Mouse (Mus musculus) MEL (cell line): Measurements from ENCODE around the gene Med12l. TPM values are rescaled to one million over a fixed set of nuclear protein-coding genes. Genes with fewer than 3 reads are reported as not detected.

ENCODE experiments used
- DNase-seq: peaks from one replicate; pipeline ENCODE4 v3.0.0; 2011; ENCODE audit warnings: low read depth, low spot score
- H3K27ac ChIP-seq: 2 replicates; pipeline ENCODE4 v1.5.1; 2012; ENCODE audit warnings: low read depth, mild to moderate bottlenecking, control low read depth, low read length, moderate library complexity; ENCODE audit not compliant: control insufficient read depth
- H3K27me3 ChIP-seq, 2 experiments: fragments of 150-350 bp in 1 of 2; sonication (generic) in 1 of 2; 2 replicates each; pipeline ENCODE4 v1.6.1; 2012; ENCODE audit warnings: low read length in 2 of 2, mild to moderate bottlenecking in 2 of 2, improper control_type of control experiment in 1 of 2, moderate library complexity in 1 of 2; ENCODE audit not compliant: insufficient read depth in 2 of 2, control insufficient read depth in 1 of 2
- H3K36me3 ChIP-seq, 2 experiments: 2 replicates each; pipeline ENCODE4 v1.6.1; 2012 to 2014; ENCODE audit warnings: low read length in 2 of 2, improper control_type of control experiment in 1 of 2, inconsistent platforms in 1 of 2, mild to moderate bottlenecking in 1 of 2; ENCODE audit not compliant: insufficient read depth in 2 of 2, control insufficient read depth in 1 of 2
- H3K4me1 ChIP-seq, 2 experiments: fragments of 150-350 bp in 1 of 2; sonication (generic) in 1 of 2; 2 replicates each; pipeline ENCODE4 v1.6.1; 2012; ENCODE audit warnings: low read length in 2 of 2, improper control_type of control experiment in 1 of 2, mild to moderate bottlenecking in 1 of 2; ENCODE audit not compliant: insufficient read depth in 2 of 2, control insufficient read depth in 1 of 2
- H3K4me3 ChIP-seq, 2 experiments: fragments of 150-350 bp in 1 of 2; sonication (generic) in 1 of 2; 2 replicates each; pipeline ENCODE4 v1.5.1; 2012; ENCODE audit warnings: low read depth in 2 of 2, low read length in 2 of 2, mild to moderate bottlenecking in 2 of 2, moderate library complexity in 2 of 2, control low read depth in 1 of 2, improper control_type of control experiment in 1 of 2; ENCODE audit not compliant: control insufficient read depth in 1 of 2, insufficient read depth in 1 of 2
- H3K79me2 ChIP-seq: 2 replicates; pipeline ENCODE4 v1.6.1; 2012; ENCODE audit warnings: mild to moderate bottlenecking, low read length, moderate library complexity; ENCODE audit not compliant: control insufficient read depth, poor library complexity, insufficient read depth
- H3K9ac ChIP-seq: 2 replicates; pipeline ENCODE4 v1.6.1; 2012; ENCODE audit warnings: low read depth, mild to moderate bottlenecking, control low read depth, low read length, moderate library complexity; ENCODE audit not compliant: control insufficient read depth, poor library complexity, severe bottlenecking
- H3K9me3 ChIP-seq: fragments of 150-350 bp; sonication (generic); replicated peaks from 2 replicates; pipeline ENCODE4 v1.6.1; 2012; ENCODE audit warnings: mild to moderate bottlenecking, low read length, improper control_type of control experiment, moderate library complexity; ENCODE audit not compliant: insufficient read depth
- CHD1 ChIP-seq: IDR thresholded peaks from 2 replicates; pipeline ENCODE4 v1.6.1; 2012; ENCODE audit warnings: low read depth, mild to moderate bottlenecking, inconsistent platforms, low read length, improper control_type of control experiment
- CTCF ChIP-seq, 3 experiments: IDR thresholded peaks in 2 of 3; conservative IDR thresholded peaks in 1 of 3; 2 replicates each; pipeline ENCODE4 v1.5.1; 2011 to 2012; ENCODE audit warnings: low read length in 3 of 3, low read depth in 2 of 3, mild to moderate bottlenecking in 2 of 3, improper control_type of control experiment in 1 of 3, inconsistent platforms in 1 of 3, mixed read lengths in 1 of 3, moderate library complexity in 1 of 3; ENCODE audit not compliant: control insufficient read depth in 1 of 3, insufficient read depth in 1 of 3, poor library complexity in 1 of 3, severe bottlenecking in 1 of 3
- HCFC1 ChIP-seq: IDR thresholded peaks from 2 replicates; pipeline ENCODE4 v1.6.1; 2012; ENCODE audit warnings: low read depth, mild to moderate bottlenecking, inconsistent platforms, low read length, improper control_type of control experiment, moderate library complexity
- MXI1 ChIP-seq: IDR thresholded peaks from 2 replicates; pipeline ENCODE4 v1.6.1; 2011; ENCODE audit warnings: mild to moderate bottlenecking, low read depth, low read length, improper control_type of control experiment
- MYB ChIP-seq: IDR thresholded peaks from 2 replicates; pipeline ENCODE4 v1.6.1; 2011; ENCODE audit warnings: mild to moderate bottlenecking, low read depth, low read length, improper control_type of control experiment
- MYC ChIP-seq: IDR thresholded peaks from 2 replicates; pipeline ENCODE4 v1.6.1; 2011; ENCODE audit warnings: low read depth, mild to moderate bottlenecking, low read length, improper control_type of control experiment, moderate library complexity
- NRF1 ChIP-seq: IDR thresholded peaks from 2 replicates; pipeline ENCODE4 v1.6.1; 2014; ENCODE audit warnings: low read depth, mild to moderate bottlenecking, inconsistent platforms, low read length, improper control_type of control experiment, moderate library complexity; ENCODE audit not compliant: poor library complexity, insufficient read depth, severe bottlenecking
- POLR2AphosphoS5 ChIP-seq: IDR thresholded peaks from 2 replicates; pipeline ENCODE4 v1.6.1; 2012; ENCODE audit warnings: low read depth, borderline replicate concordance, mild to moderate bottlenecking, inconsistent platforms, low read length, moderate library complexity, mixed read lengths
- RAD21 ChIP-seq: IDR thresholded peaks from 2 replicates; pipeline ENCODE4 v1.6.1; 2011; ENCODE audit warnings: mild to moderate bottlenecking, low read depth, low read length, improper control_type of control experiment
- TCF12 ChIP-seq: IDR thresholded peaks from 2 replicates; pipeline ENCODE4 v1.6.1; 2014; ENCODE audit warnings: low read depth, mild to moderate bottlenecking, inconsistent platforms, low read length, improper control_type of control experiment, moderate library complexity
- ZC3H11A ChIP-seq: IDR thresholded peaks from 2 replicates; pipeline ENCODE4 v1.6.1; 2012; ENCODE audit warnings: low read depth, mild to moderate bottlenecking, inconsistent platforms, low read length, improper control_type of control experiment
- ZKSCAN1 ChIP-seq: IDR thresholded peaks from 2 replicates; pipeline ENCODE4 v1.6.1; 2012; ENCODE audit warnings: low read depth, mild to moderate bottlenecking, inconsistent platforms, low read length, improper control_type of control experiment, moderate library complexity
- ZMIZ1 ChIP-seq: IDR thresholded peaks from 2 replicates; pipeline ENCODE4 v1.6.1; 2012; ENCODE audit warnings: low read depth, mild to moderate bottlenecking, inconsistent platforms, low read length, improper control_type of control experiment, moderate library complexity
- polyA plus RNA-seq, 2 experiments: library from polyadenylated mRNA; stranded (reverse) in 1 of 2; unstranded in 1 of 2; fragments of >175 nt in 1 of 2; fragments of >200 nt in 1 of 2; gene quantifications; 2 replicates each; pipeline versions ENCODE4 v1.2.1 to v1.2.4; 2012; ENCODE audit warnings: low replicate concordance in 2 of 2, low read depth in 1 of 2; ENCODE audit not compliant: insufficient read length in 2 of 2, insufficient read depth in 1 of 2, missing spikeins in 1 of 2
- total RNA-seq: library from RNA; depleted of rRNA; stranded (reverse); fragments of 300-350 nt; gene quantifications from 2 replicates; pipeline ENCODE4 v1.2.3, GENCODE M21; 2012

Gene Med12l
- total and polyA plus RNA-seq, 3 experiments = 0.03 TPM; not detected in 2

GRCm38 (mm10) chr3:59204719-59205503 lies 199.3 kb downstream of the Med12l start:
- H3K27me3 ChIP-seq = no peaks in the 10 kb centered on the region; a peak in 2 of 4 replicates
- no peaks in the 10 kb centered on the region for H3K79me2 ChIP-seq
- H3K4me1 ChIP-seq = no peaks in the 10 kb centered on the region
- no peaks in the 10 kb centered on the region for H3K9me3 ChIP-seq
- TF ChIP-seq POLR2AphosphoS5 (no peak), TCF12 (no peak), NRF1 (no peak), CTCF (IDR thresholded peaks at IDR 0.05 in 2 of 3, conservative IDR thresholded peaks at IDR 0.05 in 1 of 3; ENCODE audit: control insufficient read depth in 1 of 3, insufficient read depth in 1 of 3, low read depth in 2 of 3, low read length in 3 of 3, poor library complexity in 1 of 3, severe bottlenecking in 1 of 3) (no peak), MYC (no peak), CHD1 (no peak), RAD21 (no peak), ZC3H11A (no peak), HCFC1 (no peak), MXI1 (no peak), MYB (no peak)
- TF ChIP-seq, all 39 proteins: peak for 0
- no peaks in the 10 kb centered on the region for H3K36me3 ChIP-seq
- H3K27ac ChIP-seq = no peak overlapping the region
- H3K9ac ChIP-seq = no peak overlapping the region
- DNase-seq = no peak
- H3K4me3 ChIP-seq = no peak overlapping the region

- Histone ChIP-seq H3K79me2 (no peaks in the 10 kb centered on the region), H3K36me3 (no peaks in the 10 kb centered on the region), H3K27me3 (no peaks in the 10 kb centered on the region), H3K4me1 (no peaks in the 10 kb centered on the region), H3K9me3 (no peaks in the 10 kb centered on the region), H3K4me3 (no peak overlapping the region), H3K27ac (no peak overlapping the region), H3K9ac (no peak overlapping the region)
- DNase-seq = no peak
- TF ChIP-seq ZKSCAN1 = no peak
- TF ChIP-seq ZMIZ1 = no peak
These were observed 200.3 kb downstream of the Med12l start for GRCm38 (mm10) chr3:59205941-59206340.
